Mouse (Mus musculus): ENCODE measurements around the gene Cntn5.

Gene Cntn5

GRCm38 (mm10) chr9:9882779-9883383 lies 1021.7 kb downstream of the Cntn5 start:
- no peak for DNase-seq

DNA sequence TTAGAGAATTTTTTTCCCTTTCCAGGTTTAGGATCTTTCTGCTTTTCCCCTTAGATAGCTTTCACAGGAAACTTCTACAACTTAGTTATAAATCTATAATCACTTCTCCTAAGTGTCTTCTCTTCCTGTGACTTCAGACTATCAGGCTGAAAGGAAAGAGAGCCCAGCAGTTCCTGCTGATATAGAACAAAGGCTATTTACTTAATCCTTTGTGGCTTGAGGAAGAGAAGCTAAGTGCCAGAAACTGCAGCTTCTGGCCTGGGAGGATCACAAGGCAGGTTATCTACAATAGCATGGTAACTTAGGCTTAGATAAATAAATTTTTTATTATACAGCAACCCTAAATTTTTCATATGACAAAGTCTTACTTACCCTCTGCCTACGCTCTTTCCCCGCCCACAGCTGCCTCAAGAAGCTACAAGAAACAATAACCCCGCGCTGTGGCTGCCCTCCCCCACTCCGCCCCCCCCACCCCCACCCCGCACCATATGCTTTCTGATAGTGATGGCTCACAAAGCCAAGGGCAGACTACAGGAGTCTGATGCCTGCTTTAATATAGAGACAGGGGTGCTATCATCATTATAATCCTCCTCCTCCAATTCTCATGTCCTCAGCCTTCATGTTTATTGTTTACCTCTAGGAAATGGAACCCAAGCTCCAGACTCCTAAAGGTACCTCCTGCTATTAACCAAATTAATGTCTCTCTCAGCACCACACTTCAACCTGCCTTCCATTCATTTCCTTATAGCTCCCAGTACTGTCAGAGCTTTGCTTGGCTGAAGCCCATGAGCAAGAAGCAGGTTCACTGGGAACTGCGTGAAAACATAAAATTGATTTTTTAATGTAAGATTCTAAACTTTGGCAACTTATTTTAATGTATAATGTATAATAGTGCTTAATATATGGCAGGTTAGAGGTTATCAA lies 1032.2 kb downstream of the Cntn5 start:
- DNase-seq = no peak

- DNase-seq = no peak
Measured at GRCm38 (mm10) chr9:9860631-9861030, 1043.9 kb downstream of the Cntn5 start.

- no peak for DNase-seq
Measured at GRCm38 (mm10) chr9:9859323-9859722, 1045.3 kb downstream of the Cntn5 start.

DNA sequence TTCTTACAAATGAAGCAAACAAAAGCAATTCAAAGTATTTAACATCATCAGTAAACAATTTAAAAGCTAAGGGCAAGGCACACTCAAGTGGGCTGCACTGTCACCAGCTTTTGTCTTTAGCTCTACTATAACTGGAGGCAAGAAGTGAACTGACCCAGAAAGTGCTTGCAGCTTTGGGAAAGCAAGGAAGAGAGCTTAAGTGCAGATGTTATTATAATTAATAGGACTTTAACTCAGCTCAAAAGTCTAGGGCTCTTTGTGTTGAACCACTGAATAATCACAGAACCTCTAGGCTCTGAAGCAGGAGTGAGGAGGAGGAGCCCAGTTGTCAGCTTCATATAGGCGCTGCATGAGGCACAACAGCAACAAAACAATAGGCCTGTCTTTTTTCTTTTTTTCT lies 1049.8 kb downstream of the Cntn5 start:
- no peak for DNase-seq

DNA sequence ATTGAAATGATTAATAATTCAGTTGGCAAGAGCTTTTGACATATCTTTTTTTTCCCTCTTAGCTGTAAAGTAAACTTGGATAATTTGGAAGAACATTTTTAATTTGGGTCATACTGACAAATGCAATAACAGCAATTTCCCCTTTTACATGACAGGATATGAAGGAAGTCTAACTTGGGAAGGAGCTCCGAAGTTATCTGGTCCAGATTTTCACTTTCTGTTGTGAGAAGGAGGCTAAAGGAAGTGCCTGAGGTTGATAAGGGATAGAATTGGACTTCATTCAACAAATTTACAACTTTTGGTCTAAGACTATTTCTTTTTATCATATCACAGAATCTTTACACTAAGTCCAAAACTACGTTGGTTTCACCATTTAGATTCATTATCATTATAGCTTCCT lies 1074.3 kb downstream of the Cntn5 start:
- DNase-seq = no peak

DNA sequence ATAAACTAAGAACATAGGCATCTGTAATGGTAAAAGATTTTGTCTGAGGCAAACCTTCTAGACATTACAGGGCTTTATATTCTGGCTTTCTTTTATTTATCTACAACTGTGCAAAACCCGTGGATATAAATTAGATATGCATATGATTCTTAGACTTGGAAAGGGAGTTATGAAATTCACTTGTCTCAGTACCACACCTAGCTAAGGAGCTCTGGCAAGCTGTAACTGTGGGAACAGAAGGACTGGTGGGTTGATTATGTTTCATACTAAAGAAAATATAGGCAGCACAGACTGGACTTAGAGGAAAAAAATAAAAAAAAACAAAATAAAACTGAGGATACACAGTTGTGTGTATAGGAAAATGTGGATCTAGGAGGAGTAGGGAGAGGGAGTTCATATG lies 1084.6 kb downstream of the Cntn5 start:
- DNase-seq = no peak

GRCm38 (mm10) chr9:9817477-9817876 lies 1087.1 kb downstream of the Cntn5 start:
- DNase-seq = no peak

DNA sequence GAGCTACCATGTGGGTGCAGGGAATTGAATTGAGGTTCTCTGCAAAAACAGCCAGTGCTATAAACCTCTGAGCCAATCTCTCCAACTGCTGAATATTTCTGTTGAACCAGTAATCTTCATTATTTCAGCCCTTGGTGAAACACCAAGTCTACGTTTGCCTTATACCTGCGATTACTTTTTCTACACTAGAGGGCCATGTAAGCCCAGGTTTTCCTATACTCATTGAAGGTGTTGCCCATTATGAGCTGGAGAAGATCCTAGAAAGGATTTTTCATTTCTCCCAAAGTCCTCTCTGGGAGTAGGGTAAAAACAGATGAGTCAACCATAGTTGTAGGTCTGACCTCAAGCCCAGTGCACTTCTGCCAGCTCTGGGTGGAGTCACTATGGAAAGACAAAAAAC lies 1105.0 kb downstream of the Cntn5 start:
- no peak for DNase-seq

DNA sequence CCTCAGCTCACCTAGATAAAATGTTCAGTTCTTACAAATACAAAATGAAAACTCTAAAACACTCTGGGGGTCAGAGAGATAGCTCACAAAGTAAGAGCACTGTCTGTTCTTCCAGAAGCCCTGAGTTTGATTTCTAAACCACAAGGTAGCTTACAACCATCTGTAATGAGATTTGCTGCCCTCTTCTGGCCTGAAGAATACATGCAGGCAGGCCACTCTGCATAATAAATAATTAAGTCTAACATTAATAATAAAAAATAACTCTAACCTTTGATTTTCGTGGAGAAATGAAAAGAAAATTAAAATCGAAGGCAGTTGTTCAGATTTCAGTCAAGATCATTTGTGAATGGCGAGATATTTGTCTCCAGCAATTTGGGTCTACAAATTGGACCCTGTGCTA lies 1120.9 kb downstream of the Cntn5 start:
- DNase-seq = no peak

GRCm38 (mm10) chr9:9781157-9781884 lies 1123.3 kb downstream of the Cntn5 start:
- no peak for DNase-seq

DNA sequence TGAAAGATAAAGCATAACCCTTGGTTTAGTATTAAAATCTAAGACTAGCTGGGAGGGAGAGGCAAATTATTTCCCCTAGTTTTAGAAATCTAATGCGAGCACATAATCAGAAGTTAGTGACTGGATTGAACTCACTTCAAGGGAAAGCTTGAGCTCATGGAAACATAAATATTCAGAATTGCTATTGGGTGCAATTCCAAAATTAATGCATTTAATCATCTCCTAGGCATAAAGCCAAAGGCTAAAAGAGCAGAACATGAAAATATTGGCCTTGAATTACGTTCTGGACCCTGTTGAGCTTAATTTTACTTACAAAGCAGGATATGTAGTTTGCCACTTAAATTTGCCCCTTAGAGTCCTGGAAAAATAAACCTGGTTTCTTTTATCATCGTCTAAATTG lies 1124.9 kb downstream of the Cntn5 start:
- DNase-seq = no peak

DNA sequence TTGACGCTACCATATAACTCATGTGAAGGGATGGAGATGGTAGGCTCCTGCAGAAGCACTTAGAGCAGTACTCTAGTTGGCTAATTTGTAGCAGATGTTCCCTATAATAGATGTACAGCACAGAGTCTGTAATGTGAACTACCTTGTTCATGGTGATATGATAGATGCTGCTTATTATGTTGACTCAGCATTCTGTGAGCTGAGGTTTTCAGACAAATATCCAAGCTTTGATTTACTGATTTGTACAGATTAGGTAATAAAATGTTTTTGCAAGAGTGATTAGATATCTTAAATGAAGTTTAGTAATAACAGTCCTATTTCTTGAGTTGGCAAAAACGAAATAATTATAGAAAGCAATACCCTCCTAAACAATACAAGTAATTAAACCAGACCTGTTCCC lies 1133.8 kb downstream of the Cntn5 start:
- DNase-seq = no peak

- no peak for DNase-seq
Measured at GRCm38 (mm10) chr9:9769659-9770058, 1134.9 kb downstream of the Cntn5 start.

GRCm38 (mm10) chr9:9718145-9718544 lies 1186.4 kb downstream of the Cntn5 start:
- no peak for DNase-seq

GRCm38 (mm10) chr9:9708671-9709070 lies 1195.9 kb downstream of the Cntn5 start:
- DNase-seq = no peak

DNA sequence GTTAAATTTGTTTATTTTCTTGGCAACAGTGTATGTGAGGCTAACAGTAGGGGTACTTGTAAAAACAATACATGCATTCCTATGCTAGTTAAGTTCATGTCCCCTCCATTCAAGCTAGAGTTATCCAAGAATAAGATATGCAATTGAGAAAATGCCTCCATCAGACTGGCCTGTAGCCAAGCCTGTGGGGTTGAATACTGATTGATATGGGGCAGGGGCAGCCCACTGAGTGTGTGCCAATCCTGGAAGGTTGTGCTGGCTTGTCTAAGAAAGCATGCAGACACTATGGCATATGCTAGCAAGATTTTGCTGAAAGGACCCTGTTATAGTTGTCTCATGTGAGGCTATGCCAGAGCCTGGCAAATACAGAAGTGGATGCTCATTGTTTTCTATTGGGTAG lies 1196.8 kb downstream of the Cntn5 start:
- DNase-seq = no peak

DNA sequence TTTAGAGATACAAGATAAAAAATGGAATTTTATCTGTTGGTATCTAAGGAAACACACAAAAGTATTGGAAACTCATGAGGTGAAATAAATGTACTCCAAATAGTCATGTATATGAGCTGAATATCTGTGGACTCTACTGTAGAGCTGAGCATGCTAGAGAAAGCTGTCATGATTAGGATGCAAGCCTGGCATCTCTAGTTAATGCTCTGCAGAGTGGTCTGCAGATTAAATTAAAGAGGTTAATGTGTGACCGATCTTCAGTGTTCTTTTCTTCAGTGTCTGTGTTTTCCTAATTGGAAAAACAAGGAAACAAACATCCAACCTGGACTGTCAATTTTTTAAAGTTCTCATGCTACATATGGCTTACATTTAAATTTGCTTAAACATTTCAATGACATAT lies 1199.4 kb downstream of the Cntn5 start:
- no peak for DNase-seq

GRCm38 (mm10) chr9:9696636-9697035 lies 1207.9 kb downstream of the Cntn5 start:
- DNase-seq = no peak

- no peak for DNase-seq
Measured at GRCm38 (mm10) chr9:9682348-9682884, 1222.2 kb downstream of the Cntn5 start.

GRCm38 (mm10) chr9:9676078-9676477 lies 1228.5 kb downstream of the Cntn5 start:
- no peak for DNase-seq

- DNase-seq = no peak
Measured at GRCm38 (mm10) chr9:9674531-9674930, 1230.0 kb downstream of the Cntn5 start.

GRCm38 (mm10) chr9:9673277-9674049 lies 1231.1 kb downstream of the Cntn5 start:
- DNase-seq = no peak
